12 mouse cellular contexts compared by ENCODE assay signal in the genomic region with DNA sequence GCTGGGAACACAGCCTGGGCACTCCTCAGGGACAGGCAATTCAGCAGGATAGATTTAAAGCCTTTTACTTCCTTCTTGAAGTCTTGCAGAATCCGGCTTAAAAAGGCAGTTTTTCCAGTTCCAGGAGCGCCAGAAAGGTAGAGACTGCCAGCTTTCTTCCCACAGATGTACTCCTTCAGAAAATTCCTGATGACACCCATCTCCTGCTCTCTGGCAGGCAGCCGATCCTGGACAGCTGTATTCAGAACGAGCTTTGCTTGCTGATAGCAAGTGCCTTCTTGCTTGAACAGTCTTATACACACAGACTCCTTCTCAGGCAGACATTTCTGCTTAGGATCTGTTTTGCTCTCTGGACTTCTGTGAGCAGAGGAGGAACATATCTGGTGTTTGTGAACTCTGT. TPM values are rescaled to one million over a fixed set of nuclear protein-coding genes. Genes with fewer than 3 reads are reported as not detected.
"Had no signal": no experiment of that assay in that cellular context is flagged by ENCODE, and none has a peak within 500 bp of the region (broad histone marks: within the 10 kb centered on the region; RNA-seq: fewer than 3 reads in every experiment).

No protein-coding gene starts in this region.

- DNase-seq: retina, postnatal 1 day; right cerebral cortex, postnatal 14 days; right cerebral cortex, postnatal 25 days; right cerebral cortex, postnatal 4 days; spleen, adult 18-20 months; thymus, adult 18-20 months; thymus, adult 2 months; thymus, postnatal 14 days; thymus, postnatal 25 days; thymus, postnatal 36 days; thymus, postnatal 4 days had no signal

RNA-seq across cellular contexts. Expression of a gene that starts 27.6 kb away (rescaled TPM):
- total RNA-seq: neutrophil, adult 5-6 weeks had no signal
